Mouse (Mus musculus) lung, adult 2 months (tissue): Measurements from ENCODE around the gene Col15a1.

Source experiments
- CTCF ChIP-seq: fragments of 200-500 bp; IDR thresholded peaks from 2 replicates; pipeline ENCODE4 v1.5.1; 2011; ENCODE audit warnings: mild to moderate bottlenecking, low read length, control low read depth; ENCODE audit not compliant: insufficient read depth
- POLR2A ChIP-seq: fragments of 200-500 bp; IDR thresholded peaks from 2 replicates; pipeline ENCODE4 v1.6.1; 2011; ENCODE audit warnings: low read depth, mild to moderate bottlenecking, control low read depth, low read length, borderline replicate concordance; ENCODE audit errors: extremely low read depth

DNA sequence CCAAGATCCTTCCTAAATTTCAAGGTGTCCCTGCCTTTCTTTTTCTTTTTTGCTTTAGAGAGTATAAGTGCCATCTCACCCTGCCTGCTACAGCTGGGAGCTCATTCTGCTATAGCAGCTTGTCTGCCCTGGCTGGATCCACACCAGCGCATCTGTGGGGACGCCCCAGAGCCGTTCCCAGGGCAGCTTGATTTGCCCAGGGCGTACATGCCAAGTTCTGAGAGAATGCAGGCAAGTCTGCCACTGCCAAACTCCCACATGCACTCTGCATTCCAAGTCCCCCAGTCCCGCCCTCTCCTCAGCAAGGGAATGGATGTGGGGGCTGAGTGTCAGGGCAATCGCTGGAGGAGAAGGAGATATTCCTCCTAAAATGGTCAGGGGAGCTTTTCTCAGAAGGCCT lies 19.8 kb downstream of the Col15a1 start:
- TF ChIP-seq POLR2A, result no peak
- TF ChIP-seq CTCF, result no peak
